Mouse (Mus musculus) frontal cortex, postnatal 14 days (tissue): ENCODE measurements around the gene St3gal2.
"Not testable (repeated sequence)": the region's sequence is repeated elsewhere in the genome, so short reads cannot be mapped to it uniquely, and the experiment has no call there.

Source experiments
- DNase-seq, 2 experiments: peaks; one replicate each; pipeline ENCODE4 v3.0.0; 2022; ENCODE audit warnings: low spot score in 2 of 2

Gene St3gal2

DNA sequence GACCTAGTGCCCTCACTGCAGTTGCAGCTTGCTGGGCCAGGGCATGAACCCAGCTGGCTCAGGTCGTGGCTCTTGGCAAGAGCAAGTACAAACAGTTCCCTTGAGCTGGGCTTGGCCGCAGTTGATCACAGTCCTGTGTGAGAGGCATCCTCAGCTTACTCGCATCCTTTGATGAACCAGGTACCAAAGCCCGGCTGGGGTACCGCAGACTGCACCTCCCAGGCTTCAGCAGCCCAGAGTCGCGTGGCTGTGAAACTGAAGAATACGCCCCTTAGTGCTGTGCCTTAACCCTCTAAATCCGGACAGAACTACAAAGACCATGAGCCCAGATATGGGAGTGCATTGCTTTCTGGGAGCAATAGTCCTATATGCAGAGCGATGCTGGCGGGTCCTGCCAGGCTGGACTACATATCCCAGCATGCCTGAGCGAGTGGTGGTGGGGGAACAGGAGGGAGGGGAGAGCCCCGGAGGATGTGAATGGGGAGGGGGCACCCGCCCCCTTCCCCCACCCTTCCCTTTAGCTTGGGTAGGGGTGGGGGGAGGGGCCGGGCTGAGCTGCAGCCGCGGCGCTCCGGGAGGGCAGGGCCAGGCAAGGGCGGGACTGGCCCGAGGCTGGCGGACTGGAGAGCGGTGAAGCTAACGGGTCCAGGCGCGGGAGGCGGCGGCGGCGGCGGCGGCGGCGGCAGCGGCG is at the start of gene St3gal2:
TSS of gene St3gal2 (plus strand) at position 582 of the 691 bp plus-strand sequence.
- DNase-seq = peak; percentile 84 to 89

DNA sequence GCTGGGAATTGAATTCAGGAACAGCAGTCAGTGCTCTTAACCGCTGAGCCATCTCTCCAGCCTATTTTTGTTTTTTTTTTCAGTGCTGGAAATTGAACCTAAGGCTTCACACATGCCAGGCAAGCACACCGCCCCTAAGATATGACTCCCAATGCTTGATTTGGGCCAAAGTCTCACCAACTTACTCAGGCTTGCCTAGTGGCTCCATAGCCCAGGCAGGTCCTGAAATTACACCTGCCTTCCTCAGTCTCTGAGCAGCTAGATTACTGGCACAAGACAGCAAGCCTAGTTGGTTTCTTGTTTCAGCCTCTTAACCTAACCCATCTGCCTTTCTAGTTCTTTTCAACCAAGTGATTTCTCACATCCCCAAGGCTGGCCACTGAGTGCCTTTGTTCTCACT is 49.2 kb upstream of the St3gal2 start:
- DNase-seq = no peak

DNA sequence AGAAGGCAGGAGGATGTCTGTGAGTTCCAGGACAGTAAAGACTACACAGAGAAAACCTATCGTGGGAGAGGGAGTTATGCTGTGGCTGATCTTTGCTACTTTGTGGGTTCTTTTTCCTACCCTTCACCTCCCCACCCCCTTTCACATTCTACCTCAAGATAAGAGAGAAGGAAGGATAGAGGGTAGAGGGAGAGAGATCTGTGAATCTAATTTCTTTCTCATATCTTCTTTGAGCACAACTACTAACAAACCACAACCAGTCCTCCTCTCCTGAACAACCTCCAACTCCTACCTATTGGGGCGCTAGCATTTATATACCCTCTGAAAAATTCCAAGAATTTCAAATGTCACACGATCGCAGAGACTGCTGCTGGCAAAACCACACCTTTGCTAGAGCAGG is 41.9 kb upstream of the St3gal2 start:
- no peak for DNase-seq

DNA sequence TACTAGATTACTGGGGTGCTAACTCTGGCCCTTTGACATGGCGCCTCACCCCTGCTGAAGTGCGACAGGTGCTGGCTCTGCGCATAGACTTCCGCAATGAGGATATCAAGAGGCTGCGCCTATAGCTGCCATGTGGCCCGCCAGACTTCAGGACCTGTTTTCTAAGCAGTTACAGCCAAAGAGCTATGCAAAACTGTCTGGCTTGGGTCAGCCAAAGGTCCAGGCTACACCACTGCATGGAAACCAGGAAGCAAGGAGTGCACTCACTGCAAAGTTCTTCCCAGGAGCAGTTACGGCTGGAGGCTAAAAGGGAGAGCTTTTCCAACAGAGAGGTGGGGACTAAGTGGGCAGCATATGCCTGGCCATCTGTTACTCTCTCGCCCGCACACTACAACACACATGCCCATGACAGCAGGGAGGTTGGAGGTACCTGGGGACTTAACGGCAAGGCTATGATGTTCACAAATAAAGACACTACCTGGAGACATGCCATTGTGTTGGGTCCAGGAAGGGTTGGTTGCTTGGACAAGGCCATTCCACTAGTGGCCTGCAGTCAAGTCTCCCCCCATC is 37.9 kb upstream of the St3gal2 start:
- no peak for DNase-seq

DNA sequence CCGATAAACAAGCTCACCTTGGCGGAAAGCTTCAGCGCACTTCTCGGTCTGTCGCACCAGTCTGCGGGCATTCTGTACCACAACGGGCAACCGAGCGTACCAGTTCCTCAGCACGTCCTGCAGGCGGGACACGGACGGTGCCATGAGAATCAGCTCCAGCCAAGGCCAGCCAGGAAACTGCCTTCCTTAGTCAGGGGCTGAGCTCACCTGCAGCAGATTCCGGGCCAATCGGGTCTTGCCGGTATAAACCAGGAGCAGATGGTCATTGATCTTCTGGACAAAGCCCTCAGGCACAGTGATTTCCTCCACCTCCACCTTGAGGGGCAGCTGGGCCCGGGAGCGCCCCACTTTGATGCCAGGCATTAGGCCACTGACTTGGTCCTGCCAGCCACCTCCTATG is 35.9 kb upstream of the St3gal2 start:
- DNase-seq = no peak

DNA sequence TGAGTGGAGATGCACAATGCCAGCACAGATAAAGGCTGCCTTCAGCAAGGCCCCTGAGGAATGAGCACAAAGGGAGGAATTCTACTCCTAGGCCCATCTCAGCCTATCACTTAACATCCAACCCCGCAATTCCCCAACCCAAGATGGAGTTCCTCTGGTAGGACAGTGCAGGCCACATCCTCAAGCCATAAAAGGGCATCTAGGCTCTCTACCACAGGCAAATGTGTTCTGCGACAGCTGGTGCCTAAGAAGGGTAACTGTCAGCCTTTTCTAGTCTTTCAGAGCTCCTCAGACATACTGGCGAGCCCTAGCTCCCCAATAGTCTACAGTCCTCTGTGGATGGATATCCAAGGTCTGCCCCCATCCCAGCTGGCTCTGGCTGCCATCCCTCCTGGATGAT is 33.1 kb upstream of the St3gal2 start:
- no peak for DNase-seq

DNA sequence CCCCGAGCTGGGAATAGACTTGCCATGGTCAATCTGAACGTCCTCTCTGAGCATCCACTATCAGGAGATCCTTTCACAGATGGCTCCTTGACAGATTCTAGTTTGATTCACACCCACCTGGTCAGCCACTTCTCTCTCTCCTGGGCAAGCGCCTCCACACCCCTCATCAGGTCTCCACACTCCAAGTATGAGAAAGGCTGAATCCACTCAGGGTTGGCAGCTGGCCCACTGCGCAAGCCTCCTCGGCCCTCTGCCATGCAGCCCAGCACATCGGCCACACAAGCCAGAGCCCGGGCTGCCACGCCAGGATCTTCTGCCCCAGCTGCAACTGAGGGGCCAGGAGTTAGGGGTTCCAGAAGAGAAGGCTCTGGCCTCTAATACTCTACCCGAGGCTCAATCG is 32.2 kb upstream of the St3gal2 start:
- DNase-seq = no peak

DNA sequence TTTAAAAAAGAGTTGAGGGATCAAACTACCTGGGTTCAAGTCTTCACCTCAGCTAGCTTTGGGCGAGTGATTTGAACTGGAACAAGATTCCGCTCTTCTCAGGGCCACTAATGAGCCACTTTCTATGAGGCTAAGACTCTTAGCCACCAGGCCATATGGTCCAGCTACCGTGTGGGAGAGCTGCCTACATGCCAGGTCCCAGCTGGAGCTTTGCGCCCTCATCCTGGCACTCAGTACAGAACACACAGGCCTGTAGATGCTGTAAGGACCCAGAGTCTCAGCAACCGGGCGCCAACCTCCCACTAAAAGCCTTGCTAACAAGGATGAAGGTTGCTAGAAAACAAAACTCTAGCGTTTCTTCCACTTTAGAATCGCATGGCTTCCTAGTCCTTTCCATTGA is 31.3 kb upstream of the St3gal2 start:
- no peak for DNase-seq

DNA sequence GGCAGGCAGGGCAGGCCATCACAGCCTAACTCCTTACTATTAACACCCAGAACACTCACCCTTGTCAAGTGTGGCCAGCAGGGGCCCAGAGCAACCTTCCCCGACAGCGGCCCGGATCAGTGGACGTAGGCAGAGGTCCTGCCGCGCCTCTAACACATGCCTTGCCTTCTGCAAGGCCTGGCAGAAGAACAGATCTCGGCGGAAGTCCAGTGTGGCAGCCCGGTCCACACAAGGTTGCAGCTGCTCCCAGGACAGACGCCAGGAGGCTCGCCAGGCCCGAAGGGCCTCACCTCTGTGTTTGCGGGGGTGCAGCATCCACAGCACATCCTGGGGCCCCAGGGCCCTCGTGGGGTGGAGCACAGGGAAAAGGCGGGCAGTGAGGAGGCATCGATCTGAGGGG is 30.9 kb upstream of the St3gal2 start:
- DNase-seq = no peak

DNA sequence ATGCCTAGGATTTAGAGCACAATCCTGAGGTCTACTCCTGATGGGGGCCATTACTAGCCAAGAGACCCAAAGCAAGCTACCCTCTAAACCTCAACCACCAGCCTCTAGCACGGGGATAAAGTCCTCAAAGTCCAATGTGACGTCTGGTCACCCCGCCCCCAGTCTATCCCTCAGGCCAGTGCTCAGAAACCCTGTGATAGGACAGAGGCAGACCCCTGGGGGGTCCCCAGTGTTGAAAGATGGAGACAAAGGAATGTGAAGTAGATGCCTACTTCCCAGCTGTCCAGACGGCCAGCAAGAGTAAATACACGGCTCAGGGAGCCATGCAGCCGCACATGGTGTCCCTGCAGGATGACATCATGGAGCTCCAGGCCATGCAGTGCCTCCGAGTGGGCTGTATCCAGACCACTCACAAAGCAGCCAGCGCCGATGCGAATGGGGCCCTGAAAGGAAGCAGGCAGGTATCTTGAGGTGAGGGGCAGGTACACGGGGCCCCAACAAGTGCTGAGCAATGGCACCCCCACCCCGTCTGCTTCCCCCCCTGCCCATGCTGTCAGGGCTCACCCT is 29.7 kb upstream of the St3gal2 start:
- DNase-seq = no peak

DNA sequence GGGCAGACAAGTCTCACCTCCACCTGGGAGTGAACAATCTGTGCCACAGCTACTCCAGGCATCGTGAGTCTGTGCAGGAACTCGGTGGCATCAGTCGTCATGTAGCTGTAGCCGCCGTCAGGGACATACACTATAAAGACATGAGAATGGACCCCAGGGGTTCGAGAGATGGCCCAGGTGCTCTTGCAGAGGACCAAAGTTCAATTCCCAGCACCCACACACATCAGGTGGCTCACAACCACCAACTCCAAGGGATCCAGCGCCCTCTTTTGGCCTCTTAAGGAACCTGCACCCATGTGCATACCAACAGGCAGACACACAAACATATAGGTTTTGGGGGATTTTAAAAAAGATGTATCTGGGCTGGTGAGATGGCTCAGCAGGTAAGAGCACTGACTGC is 27.7 kb upstream of the St3gal2 start:
- no peak for DNase-seq

DNA sequence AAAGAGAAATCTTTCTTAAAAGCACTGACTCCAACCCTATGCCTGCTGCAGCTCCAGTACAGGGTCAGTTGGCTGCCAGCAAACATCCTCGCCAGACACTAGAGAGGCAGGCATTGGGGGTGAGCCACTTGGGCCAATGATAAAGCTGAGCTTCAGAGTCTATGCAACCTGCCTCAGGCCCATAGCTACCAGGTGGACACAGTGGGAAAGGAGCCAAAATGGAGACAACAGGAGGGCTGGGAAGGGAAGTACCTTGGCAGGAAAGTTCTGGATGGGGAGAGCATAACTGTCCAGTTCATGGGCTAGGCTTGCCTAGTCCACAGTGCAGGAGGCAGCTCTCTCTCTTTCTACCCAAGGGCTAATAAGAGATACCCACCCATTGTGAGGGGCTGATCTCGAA is 26.8 kb upstream of the St3gal2 start:
- DNase-seq = no peak

DNA sequence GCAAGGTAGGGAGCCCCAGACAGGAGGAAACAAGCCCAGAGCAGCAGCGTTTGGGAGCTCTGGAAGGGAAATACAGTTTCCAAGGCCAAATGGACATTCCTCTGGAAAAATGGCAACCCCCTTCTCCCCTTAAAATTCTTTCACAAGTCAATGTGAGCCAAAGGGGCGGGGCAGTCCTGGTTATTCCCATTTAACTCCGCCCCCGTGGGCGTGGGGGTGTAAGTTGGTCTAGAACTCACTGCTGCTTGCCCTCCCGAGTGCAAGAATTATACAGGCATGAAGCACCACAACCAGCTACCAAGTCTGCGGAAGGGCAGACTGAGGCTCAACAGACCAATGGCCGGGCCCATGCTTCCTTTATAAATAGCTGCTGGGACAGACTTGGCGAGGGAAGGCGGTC is 24.9 kb upstream of the St3gal2 start:
- no peak for DNase-seq

DNA sequence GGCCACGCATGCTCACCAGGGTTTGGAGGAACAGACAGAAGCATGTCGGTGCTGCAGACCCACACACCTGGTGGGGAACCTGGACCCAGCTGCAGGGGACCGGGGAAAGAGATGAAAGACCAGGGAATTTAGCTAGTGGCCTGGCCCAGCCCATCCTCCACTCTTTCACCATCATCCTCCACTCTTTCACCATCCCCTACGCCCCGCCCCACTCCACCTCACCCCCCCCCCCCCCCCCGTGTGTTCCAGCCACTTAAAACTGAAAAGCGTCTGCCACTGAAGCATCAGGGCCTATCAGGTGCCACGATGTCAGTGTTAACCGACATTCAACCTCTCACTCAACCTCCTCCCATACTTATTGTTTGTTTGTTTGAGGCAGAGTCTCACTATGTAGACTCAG is 24.5 kb upstream of the St3gal2 start:
- no peak for DNase-seq

DNA sequence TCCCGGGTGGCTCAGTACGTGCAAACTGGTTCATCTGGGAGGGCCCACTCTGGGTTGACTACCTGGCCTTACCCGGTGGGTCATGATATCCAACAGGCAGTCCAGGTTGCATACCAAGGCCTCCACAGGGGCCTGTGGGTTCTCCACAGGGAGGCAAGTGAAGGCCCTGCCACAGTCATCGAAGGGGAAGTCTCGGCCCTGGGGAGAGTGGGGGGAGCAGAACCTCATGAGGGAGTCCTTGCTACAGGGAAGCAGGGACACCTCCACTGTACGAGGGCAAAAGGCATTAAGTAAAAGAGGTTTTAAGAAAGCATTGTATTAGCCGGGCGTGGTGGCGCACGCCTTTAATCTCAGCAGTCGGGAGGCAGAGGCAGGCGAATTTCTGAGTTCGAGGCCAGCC is 23.9 kb upstream of the St3gal2 start:
- DNase-seq = no peak

DNA sequence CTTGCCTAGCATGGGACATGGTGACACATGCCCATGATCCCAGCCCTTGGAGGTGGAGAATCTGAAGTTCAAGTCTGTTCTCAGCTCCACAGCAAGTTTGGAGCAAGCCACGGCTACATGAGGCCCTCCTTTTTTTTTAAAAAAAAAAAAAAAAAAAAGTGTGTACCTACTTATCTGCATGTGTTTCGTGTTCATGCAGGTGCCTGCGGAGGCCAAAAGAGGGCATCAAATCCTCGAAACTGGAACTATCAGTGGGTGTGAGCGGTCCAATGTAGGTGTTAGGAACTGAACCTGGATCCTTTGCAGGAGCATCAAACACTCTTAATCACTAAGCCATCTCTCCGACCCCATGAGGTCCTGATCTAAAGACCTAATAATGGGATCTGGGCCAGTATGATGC is 22.2 kb upstream of the St3gal2 start:
- no peak for DNase-seq

DNA sequence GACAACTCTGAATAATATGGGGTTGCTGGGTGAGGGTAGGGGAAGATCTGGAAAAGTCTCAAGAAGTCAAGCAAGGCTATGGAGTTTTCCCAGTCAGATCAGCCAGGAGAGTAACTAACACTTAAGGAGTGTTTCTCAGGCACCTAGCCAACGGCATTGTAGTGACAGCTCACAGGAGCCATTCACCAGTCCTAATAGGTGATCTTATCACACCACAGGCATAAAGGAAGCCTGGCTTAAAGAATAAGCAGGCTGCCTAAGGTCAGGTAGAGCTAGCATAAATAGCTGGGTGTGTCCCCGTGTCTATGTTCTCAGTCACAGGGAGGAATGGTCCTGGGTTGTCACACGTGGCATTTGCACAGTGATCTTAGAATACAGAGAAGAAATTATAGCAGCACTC is 18.7 kb upstream of the St3gal2 start:
- no peak for DNase-seq

DNA sequence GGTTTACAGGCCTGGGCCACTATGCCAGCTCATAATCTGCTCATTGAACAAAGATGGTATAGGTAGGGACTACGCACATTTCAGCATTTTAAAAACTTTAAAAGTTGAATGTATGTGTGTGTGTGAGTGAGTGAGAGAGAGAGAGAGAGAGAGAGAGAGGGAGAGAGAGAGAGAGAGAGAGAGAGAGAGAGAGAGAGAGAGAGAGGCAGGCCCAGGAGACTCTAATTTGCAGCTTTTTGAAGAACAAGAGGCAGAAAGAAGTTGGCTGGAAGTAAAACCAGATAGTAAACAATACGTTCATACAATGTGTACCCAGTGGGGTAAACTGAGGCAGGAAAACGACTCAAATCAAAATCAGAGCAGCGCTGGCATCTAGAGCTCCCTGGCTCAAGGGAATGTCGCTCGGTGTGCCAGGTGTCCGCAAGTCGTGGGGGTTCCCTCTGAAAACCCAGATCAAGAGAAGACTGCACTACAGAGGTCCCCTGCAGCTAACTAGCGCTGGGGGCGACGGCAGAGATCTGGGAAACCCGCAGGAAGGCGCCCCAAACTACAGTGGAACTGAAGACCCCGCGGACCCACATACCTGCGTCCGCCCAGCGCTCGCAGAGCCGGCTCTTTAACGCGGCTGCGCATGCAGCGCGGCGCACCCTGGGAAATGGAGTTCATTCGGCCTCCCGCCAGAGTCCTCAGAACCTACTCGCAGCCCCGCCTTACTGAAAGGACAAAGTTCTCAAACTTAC is 17.7 kb upstream of the St3gal2 start, which contains the start of gene Fuk:
TSS of gene Fuk (minus strand) at position 650 of the 740 bp plus-strand sequence.
- DNase-seq = peak; percentile 47 to 67

DNA sequence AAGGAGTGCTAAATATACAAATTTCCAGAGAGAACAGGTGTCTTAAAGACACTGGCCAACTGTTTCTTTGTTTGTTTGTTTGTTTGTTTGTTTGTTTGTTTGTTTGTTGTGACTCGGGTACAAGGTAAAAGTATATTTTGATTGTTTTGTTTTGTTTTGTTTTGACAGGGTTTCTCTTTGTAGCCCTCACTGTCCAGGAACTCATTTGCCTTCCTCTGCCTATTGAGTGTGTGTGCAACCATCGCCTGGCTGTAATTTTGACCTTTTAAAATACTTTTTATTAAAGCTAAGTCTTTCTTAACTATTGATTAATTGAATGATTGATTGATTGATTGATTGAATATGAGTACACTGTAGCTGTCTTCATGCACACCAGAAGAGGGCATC is 17.1 kb upstream of the St3gal2 start:
- DNase-seq = no peak

DNA sequence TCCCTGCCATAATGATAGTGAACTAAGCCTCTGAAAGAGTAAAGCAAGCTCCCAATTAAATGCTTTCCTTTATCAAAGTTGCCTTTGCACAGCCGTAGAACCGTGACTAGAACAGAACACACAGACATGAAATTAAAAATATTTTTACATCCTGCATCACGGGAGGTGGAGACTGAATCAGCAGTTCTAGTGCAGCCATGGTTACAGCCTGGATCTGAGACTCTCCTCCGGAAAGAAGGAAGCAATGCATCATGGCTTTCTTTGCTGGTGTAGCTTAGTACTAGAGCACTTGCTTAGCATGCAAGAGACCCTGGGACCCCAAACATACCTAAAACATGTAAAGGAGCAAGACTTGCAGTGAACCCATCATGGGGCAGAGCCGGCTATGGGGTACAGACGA is 14.3 kb upstream of the St3gal2 start:
- DNase-seq = no peak

DNA sequence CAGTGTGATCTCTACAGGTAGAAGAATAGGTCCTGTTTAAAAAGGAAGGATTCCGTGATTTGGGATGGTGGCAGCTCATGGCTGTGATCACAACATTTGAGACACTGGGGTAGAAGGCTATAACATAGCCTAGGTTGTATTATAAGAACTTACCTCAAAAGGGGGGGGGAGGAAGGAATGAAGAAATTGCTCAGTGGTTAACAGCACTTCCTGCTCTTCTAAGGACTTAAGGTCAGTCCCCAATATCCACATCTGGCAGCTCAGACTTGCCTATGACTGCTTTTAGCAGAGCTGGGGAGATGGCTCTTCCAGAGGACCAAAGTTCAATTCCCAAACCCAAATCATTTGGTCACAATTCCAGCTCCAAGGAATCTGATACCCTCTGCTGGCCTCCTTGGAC is 13.0 kb upstream of the St3gal2 start:
- no peak for DNase-seq

DNA sequence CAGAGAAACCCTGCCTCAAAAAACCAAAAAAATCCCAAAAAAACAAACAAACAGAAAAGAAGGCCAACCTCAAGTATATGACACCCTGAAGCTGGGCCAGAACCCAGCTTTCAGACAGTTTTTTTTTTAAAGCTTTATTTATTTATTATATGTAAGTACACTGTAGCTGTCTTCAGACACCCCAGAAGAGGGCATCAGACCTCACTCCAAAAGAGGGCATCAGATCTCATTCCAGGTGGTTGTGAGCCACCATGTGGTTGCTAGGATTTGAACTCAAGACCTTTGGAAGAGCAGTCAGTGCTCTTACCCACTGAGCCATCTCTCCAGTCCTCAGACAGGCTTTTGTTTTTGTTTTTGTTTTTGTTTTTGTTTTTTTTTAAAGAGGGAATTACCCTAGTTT is 9.9 kb upstream of the St3gal2 start:
- DNase-seq = not testable (repeated sequence)
